Comparison of ENCODE assay signal across 29 mouse cellular contexts in the genomic region with DNA sequence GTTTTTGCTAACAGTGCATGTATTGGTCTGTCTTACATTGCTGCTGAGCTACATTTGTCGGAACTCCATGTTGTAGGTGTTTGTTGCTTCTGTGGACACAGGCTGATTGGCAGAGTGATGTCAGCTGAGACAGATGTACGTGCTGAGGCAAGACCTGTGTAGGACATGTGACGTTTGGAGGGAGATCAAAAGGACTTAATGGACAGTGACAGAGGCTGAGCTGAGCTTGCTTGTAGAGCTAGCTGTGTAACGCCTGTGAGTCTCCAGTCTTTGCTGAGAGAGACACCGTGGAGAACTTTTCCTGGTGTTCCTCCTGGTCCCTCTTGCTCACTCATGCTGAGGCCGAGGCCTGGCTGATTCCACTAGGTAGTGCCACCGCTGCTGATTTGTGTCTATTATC.
"Had no signal": no experiment of that assay in that cellular context is flagged by ENCODE, and none has a peak within 500 bp of the region (broad histone marks: within the 10 kb centered on the region; RNA-seq: fewer than 3 reads in every experiment).

No protein-coding gene starts in this region.

- H3K27ac ChIP-seq: heart, embryonic 13.5 days; heart, embryonic 15.5 days; hindbrain, embryonic 10.5 days; hindbrain, embryonic 12.5 days; hindbrain, embryonic 13.5 days; hindbrain, embryonic 14.5 days; hindbrain, embryonic 15.5 days; hindbrain, postnatal 0 days; intestine, embryonic 15.5 days; kidney, embryonic 15.5 days; kidney, postnatal 0 days; layer of hippocampus, adult 2 months; left cerebral cortex, adult 2 months had no signal

- H3K9ac ChIP-seq: heart, embryonic 12.5 days; heart, embryonic 13.5 days; heart, embryonic 15.5 days; hindbrain, embryonic 12.5 days; hindbrain, embryonic 13.5 days; hindbrain, embryonic 14.5 days; hindbrain, embryonic 15.5 days; intestine, embryonic 15.5 days; kidney, embryonic 15.5 days had no signal

- H3K4me1 ChIP-seq: heart, embryonic 12.5 days; heart, embryonic 13.5 days; heart, embryonic 15.5 days; hindbrain, embryonic 10.5 days; hindbrain, embryonic 12.5 days; hindbrain, embryonic 13.5 days; hindbrain, embryonic 15.5 days; intestine, embryonic 15.5 days; kidney, embryonic 15.5 days had no signal

- H3K9me3 ChIP-seq: heart, embryonic 12.5 days; heart, embryonic 13.5 days; heart, embryonic 15.5 days; hindbrain, embryonic 10.5 days; hindbrain, embryonic 12.5 days; hindbrain, embryonic 13.5 days; hindbrain, embryonic 15.5 days; intestine, embryonic 15.5 days; kidney, embryonic 15.5 days had no signal

- H3K36me3 ChIP-seq: heart, embryonic 12.5 days; heart, embryonic 13.5 days; heart, embryonic 15.5 days; hindbrain, embryonic 10.5 days; hindbrain, embryonic 12.5 days; hindbrain, embryonic 13.5 days; hindbrain, embryonic 15.5 days; intestine, embryonic 15.5 days; kidney, embryonic 15.5 days had no signal

- H3K27me3 ChIP-seq: heart, embryonic 12.5 days; heart, embryonic 13.5 days; heart, embryonic 15.5 days; hindbrain, embryonic 12.5 days; hindbrain, embryonic 13.5 days; hindbrain, embryonic 15.5 days; intestine, embryonic 15.5 days; kidney, embryonic 15.5 days had no signal

- H3K4me3 ChIP-seq: heart, embryonic 12.5 days; heart, embryonic 13.5 days; heart, embryonic 15.5 days; hindbrain, embryonic 10.5 days; hindbrain, embryonic 12.5 days; hindbrain, embryonic 13.5 days; hindbrain, embryonic 15.5 days; intestine, embryonic 15.5 days; kidney, embryonic 15.5 days; layer of hippocampus, adult 2 months; left cerebral cortex, adult 2 months had no signal

- DNase-seq: heart, postnatal 10 days; heart, postnatal 14 days; heart, postnatal 36 days; kidney, adult 11 months; kidney, adult 18-20 months; kidney, adult 2 months; kidney, adult 8-10 months; kidney, adult 9 months; kidney, postnatal 10 days; kidney, postnatal 14 days; kidney, postnatal 25 days; kidney, postnatal 36 days; kidney, postnatal 4 days; layer of hippocampus, adult 9-11 months; layer of hippocampus, postnatal 36 days had no signal
